Comparison of ENCODE assay signal across 12 mouse cellular contexts in genomic region chr19:58818571-58819415, GRCm38 (mm10). TPM values are rescaled to one million over a fixed set of nuclear protein-coding genes. Genes with fewer than 3 reads are reported as not detected.
DNase-seq lines count a peak whose midpoint lies in the region; ATAC-seq and TF ChIP-seq lines count a peak whose summit lies in the region.
"Had no signal": no experiment of that assay in that cellular context is flagged by ENCODE, and none has a peak within 500 bp of the region (broad histone marks: within the 10 kb centered on the region; RNA-seq: fewer than 3 reads in every experiment).

No protein-coding gene starts in this region.

- 55% methylated on average over 14 of the region's 14 CpGs for WGBS in heart, embryonic 11.5 days (ENCODE audit: insufficient replicate concordance)
- 71% methylated on average over 14 of the region's 14 CpGs for WGBS in liver, embryonic 11.5 days

- intact Hi-C loops in left cerebral cortex, adult 2 months (cut with DNase I) = loop anchor here (5.0 kb wide), 1 partner anchor 39 kb away; no protein-coding TSS in a partner anchor

- ATAC-seq in heart, embryonic 11.5 days (replicated peaks; ENCODE audit: insufficient number of reproducible peaks, low FRiP score, low TSS enrichment) = no peak
- ATAC-seq in liver, embryonic 11.5 days (replicated peaks; ENCODE audit: low FRiP score) = no peak
- ATAC-seq: midbrain, embryonic 15.5 days had no signal

- no peaks in the 10 kb centered on the region for H3K36me3 ChIP-seq in heart, embryonic 11.5 days (ENCODE audit: control insufficient read depth, insufficient read depth, low read length)
- H3K36me3 ChIP-seq in liver, embryonic 11.5 days (ENCODE audit: control insufficient read depth, insufficient read depth, low read length) = no peaks in the 10 kb centered on the region
- H3K36me3 ChIP-seq: midbrain, embryonic 15.5 days had no signal

- no peak for DNase-seq in left cerebral cortex, adult 2 months (ENCODE audit: extremely low spot score in 1 of 2, low spot score in 2 of 2)
- no peak for DNase-seq in left cerebral cortex, adult 18-20 months (ENCODE audit: low spot score in 2 of 2)
- peak; percentile 75 for DNase-seq in R1 (ENCODE audit: low read depth, low spot score)
- peak; percentile 61 for DNase-seq in naive thymus-derived CD4-positive, alpha-beta T cell, adult 2 months (ENCODE audit: low read depth)
- DNase-seq in liver, embryonic 11.5 days (ENCODE audit: low spot score) = no peak
- no peak for DNase-seq in frontal cortex, postnatal 14 days (ENCODE audit: low spot score in 2 of 2)
- DNase-seq: cerebellum, postnatal 14 days; lung, embryonic 14.5 days had no signal

- no peaks in the 10 kb centered on the region for H3K9me3 ChIP-seq in heart, embryonic 11.5 days (replicated peaks; ENCODE audit: control insufficient read depth, low read length)
- H3K9me3 ChIP-seq in liver, embryonic 11.5 days (ENCODE audit: control insufficient read depth, low read length) = no peaks in the 10 kb centered on the region
- H3K9me3 ChIP-seq: hindbrain, embryonic 13.5 days; midbrain, embryonic 15.5 days had no signal

- H3K4me1 ChIP-seq in heart, embryonic 11.5 days (ENCODE audit: control insufficient read depth, insufficient read depth, low read length) = peaks cover 25% of the 10 kb centered on the region
- no peaks in the 10 kb centered on the region for H3K4me1 ChIP-seq in liver, embryonic 11.5 days (replicated peaks; ENCODE audit: control insufficient read depth, insufficient read depth, low read length)
- H3K4me1 ChIP-seq: midbrain, embryonic 15.5 days had no signal

- TF ChIP-seq CTCF in left cerebral cortex, adult 2 months (IDR thresholded peaks at IDR 0.05) = no peak

- peak overlapping the region; percentile 46; the same call in 1 of the 2 replicates for H3K9ac ChIP-seq in heart, embryonic 11.5 days (ENCODE audit: low read depth, low read length)
- H3K9ac ChIP-seq in liver, embryonic 11.5 days (ENCODE audit: low read depth, low read length) = no peak overlapping the region
- H3K9ac ChIP-seq: hindbrain, embryonic 13.5 days; lung, embryonic 14.5 days; midbrain, embryonic 15.5 days had no signal

- no peak overlapping the region for H3K4me2 ChIP-seq in heart, embryonic 11.5 days
- no peak overlapping the region for H3K4me2 ChIP-seq in liver, embryonic 11.5 days
- H3K4me2 ChIP-seq: hindbrain, embryonic 13.5 days; lung, embryonic 14.5 days; midbrain, embryonic 15.5 days had no signal

- H3K27ac ChIP-seq in left cerebral cortex, adult 2 months = peak overlapping the region; percentile 78
- H3K27ac ChIP-seq in heart, embryonic 11.5 days (ENCODE audit: low read depth, low read length) = peak overlapping the region; percentile 73
- no peak overlapping the region for H3K27ac ChIP-seq in liver, embryonic 11.5 days (ENCODE audit: low read depth, low read length)
- H3K27ac ChIP-seq: hindbrain, embryonic 13.5 days; midbrain, embryonic 15.5 days had no signal

- no peak overlapping the region for H3K4me3 ChIP-seq in left cerebral cortex, adult 2 months
- H3K4me3 ChIP-seq in heart, embryonic 11.5 days (ENCODE audit: low read depth, low read length) = no peak overlapping the region
- no peak overlapping the region for H3K4me3 ChIP-seq in liver, embryonic 11.5 days (ENCODE audit: low read depth, low read length)
- H3K4me3 ChIP-seq: hindbrain, embryonic 13.5 days; midbrain, embryonic 15.5 days had no signal

- no peaks in the 10 kb centered on the region for H3K27me3 ChIP-seq in heart, embryonic 11.5 days (ENCODE audit: control insufficient read depth, insufficient read depth, low read length)
- no peaks in the 10 kb centered on the region for H3K27me3 ChIP-seq in liver, embryonic 11.5 days (replicated peaks; ENCODE audit: control insufficient read depth, insufficient read depth, low read length)
- H3K27me3 ChIP-seq: hindbrain, embryonic 13.5 days; midbrain, embryonic 15.5 days had no signal

RNA-seq across cellular contexts. Expression of gene 1700019N19Rik, which starts 24.5 kb away (rescaled TPM):
- not detected for total RNA-seq in left cerebral cortex, adult 2 months (2021)
- total RNA-seq in left cerebral cortex, adult 18-20 months (2021) = under 1 TPM in 1 of 2 experiments, not detected in 1; 0.84 TPM
- not detected in 2 replicates for polyA plus RNA-seq in heart, embryonic 11.5 days (2014; fragmentation: Nextera tagmentation; extraction: Ambion mirVana)
- polyA plus RNA-seq in liver, embryonic 11.5 days (2014; fragmentation: Nextera tagmentation; extraction: Ambion mirVana) = 0.19 and 0.23 TPM in 2 replicates
- polyA plus RNA-seq: hindbrain, embryonic 13.5 days; limb, embryonic 11.5 days; lung, embryonic 14.5 days; midbrain, embryonic 15.5 days had no signal

RNA-seq across cellular contexts. Expression of gene Pnliprp2, which starts 59.3 kb away (rescaled TPM):
- not detected for total RNA-seq in left cerebral cortex, adult 2 months (2021)
- total RNA-seq in left cerebral cortex, adult 18-20 months (2021) = not detected
- 0.26 TPM in 1 of 2 replicates, not detected in the other for polyA plus RNA-seq in heart, embryonic 11.5 days (2014; fragmentation: Nextera tagmentation; extraction: Ambion mirVana)
- polyA plus RNA-seq in liver, embryonic 11.5 days (2014; fragmentation: Nextera tagmentation; extraction: Ambion mirVana) = 5.6 and 5.8 TPM in 2 replicates
- polyA plus RNA-seq: hindbrain, embryonic 13.5 days; midbrain, embryonic 15.5 days had no signal

Comparison
In these comparisons a context has a peak if more than half of its experiments do, and no peak if none do; other contexts are left out.
1. DNase-seq: peak in R1 (single experiment) and naive thymus-derived CD4-positive, alpha-beta T cell, adult 2 months (single experiment); none in left cerebral cortex, adult 2 months (0 of 2), left cerebral cortex, adult 18-20 months (0 of 2), liver, embryonic 11.5 days (single experiment) and frontal cortex, postnatal 14 days (0 of 2).